Mouse (Mus musculus): ENCODE results near the gene Emilin1.

DNA sequence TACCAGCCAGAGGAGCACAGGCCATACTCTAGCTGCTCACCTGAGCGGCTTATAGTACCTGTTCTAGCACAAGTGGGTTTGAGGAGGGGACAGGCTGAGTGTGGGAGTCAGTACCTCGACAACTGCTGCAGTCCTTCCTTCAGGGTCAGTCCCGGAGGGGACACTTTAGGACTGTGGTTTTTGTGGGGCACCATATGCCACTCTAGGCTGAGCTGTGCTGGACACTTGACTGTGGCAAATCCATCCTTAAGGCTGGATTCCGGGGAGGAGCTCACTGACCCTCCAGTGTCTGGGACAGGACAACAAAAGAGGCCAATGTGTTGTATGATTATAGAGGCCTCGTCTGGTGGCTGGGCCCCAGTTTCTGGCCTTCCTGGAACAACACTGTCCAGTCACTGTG lies 39.3 kb downstream of the Emilin1 start:
- TF ChIP-seq GATA1 (IDR thresholded peaks at IDR 0.05; ENCODE audit: borderline replicate concordance, low read length) (no peak), FLI1 (IDR thresholded peaks at IDR 0.05; ENCODE audit: low read length) (no peak)

Data from megakaryocyte, embryonic 14.5 days (primary cell).